Mouse (Mus musculus) kidney, embryonic 15.5 days (tissue): Measurements from ENCODE around the gene 2210011C24Rik. TPM values are rescaled to one million over a fixed set of nuclear protein-coding genes. Genes with fewer than 3 reads are reported as not detected.
A peak's percentile ranks its signal among the peaks of the same experiment; 100 is the strongest.

Experiments used
- ATAC-seq: fragments of 200-750 bp; cut with Nextera tagmentation; replicated peaks from 2 replicates; pipeline ENCODE4 v1.8.0; 2017; ENCODE audit warnings: moderate TSS enrichment; ENCODE audit not compliant: low FRiP score
- H3K27ac ChIP-seq: fragments of 300-500 bp; sonication (generic); 2 replicates; pipeline ENCODE4 v1.5.1; 2015; ENCODE audit warnings: mild to moderate bottlenecking, inconsistent platforms
- H3K27me3 ChIP-seq: fragments of 300-500 bp; sonication (generic); 2 replicates; pipeline ENCODE4 v1.6.1; 2015; ENCODE audit warnings: inconsistent platforms
- H3K36me3 ChIP-seq: fragments of 300-500 bp; sonication (generic); 2 replicates; pipeline ENCODE4 v1.6.1; 2015; ENCODE audit warnings: inconsistent platforms
- H3K4me1 ChIP-seq: fragments of 300-500 bp; sonication (generic); 2 replicates; pipeline ENCODE4 v1.6.1; 2015; ENCODE audit warnings: inconsistent platforms
- H3K4me2 ChIP-seq: fragments of 300-500 bp; sonication (generic); 2 replicates; pipeline ENCODE4 v1.6.1; 2015; ENCODE audit warnings: moderate library complexity, mild to moderate bottlenecking, inconsistent platforms
- H3K4me3 ChIP-seq: fragments of 300-500 bp; sonication (generic); replicated peaks from 2 replicates; pipeline ENCODE4 v1.5.1; 2015; ENCODE audit warnings: mild to moderate bottlenecking, inconsistent platforms
- H3K9ac ChIP-seq: fragments of 300-500 bp; sonication (generic); 2 replicates; pipeline ENCODE4 v1.6.1; 2015; ENCODE audit warnings: mild to moderate bottlenecking, inconsistent platforms
- H3K9me3 ChIP-seq: fragments of 300-500 bp; sonication (generic); replicated peaks from 2 replicates; pipeline ENCODE4 v1.6.1; 2016; ENCODE audit warnings: inconsistent platforms
- WGBS: fragments of 180-500 bp; shearing (Covaris S2); methylation state at CpG from one replicate; pipeline ENCODE4 v1.1.7; 2015; ENCODE audit warnings: mixed read lengths; 5-methylcytosine and 5-hydroxymethylcytosine counted together
- polyA plus RNA-seq: library from polyadenylated mRNA; unstranded; fragments of >200 nt; fragmentation: Nextera tagmentation; extraction: Ambion mirVana; gene quantifications from 2 replicates; pipeline ENCODE4 v1.2.1, GENCODE M21; 2015

Gene 2210011C24Rik
- polyA plus RNA-seq, 1 experiment from 2014 or later, result 9.1 TPM

DNA sequence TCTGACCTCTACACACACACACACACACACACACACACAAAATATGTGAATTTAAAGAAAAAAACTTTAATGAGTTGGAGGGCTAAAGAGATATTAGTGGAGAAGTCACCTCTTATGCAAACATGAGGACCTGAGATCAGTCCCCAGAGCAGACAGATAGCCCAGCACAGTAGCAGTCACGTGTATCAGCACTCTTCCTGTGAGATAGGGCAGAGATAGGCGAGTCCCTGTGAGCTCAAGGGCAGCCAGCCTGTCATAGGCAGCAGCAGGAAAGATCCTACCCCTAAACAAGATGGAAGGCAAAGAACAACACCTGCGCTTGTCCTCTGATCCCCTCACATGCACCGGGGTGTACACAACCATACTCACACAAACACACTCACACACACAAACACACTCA lies 29.5 kb downstream of the 2210011C24Rik start:
- Histone ChIP-seq H3K27me3 (no peaks in the 10 kb centered on the region), H3K4me3 (no peak overlapping the region), H3K27ac (no peak overlapping the region), H3K4me1 (peaks cover 11% of the 10 kb centered on the region), H3K9me3 (no peaks in the 10 kb centered on the region), H3K9ac (no peak overlapping the region), H3K36me3 (peaks cover 75% of the 10 kb centered on the region), H3K4me2 (no peak overlapping the region)
- ATAC-seq, result no peak
- 91% methylated on average over 4 of the region's 4 CpGs for WGBS

DNA sequence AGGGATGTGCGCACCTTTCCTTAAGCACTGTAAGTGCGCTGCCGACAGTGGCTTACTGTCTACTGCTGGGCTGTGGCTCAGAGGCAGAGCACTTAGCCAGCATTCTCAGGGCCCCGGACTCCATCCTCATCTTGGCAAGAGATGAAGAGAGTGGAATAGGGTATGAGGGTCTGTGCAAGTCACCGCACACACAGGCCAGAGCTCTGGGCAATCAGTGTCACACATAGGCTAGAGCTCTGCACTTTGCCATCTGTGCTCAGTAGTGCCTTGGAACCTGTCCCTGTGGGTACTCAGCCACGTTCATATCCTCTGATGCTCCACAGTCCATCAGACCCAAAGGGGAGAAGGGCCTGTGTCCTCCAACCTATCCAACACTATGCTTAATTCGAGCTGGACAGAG lies 30.4 kb downstream of the 2210011C24Rik start:
- peaks cover 65% of the 10 kb centered on the region for H3K36me3 ChIP-seq
- H3K4me2 ChIP-seq, result no peak overlapping the region
- H3K4me3 ChIP-seq, result no peak overlapping the region
- no peaks in the 10 kb centered on the region for H3K9me3 ChIP-seq
- 90% methylated on average over 7 of the region's 7 CpGs for WGBS
- no peak for ATAC-seq
- H3K27ac ChIP-seq, result no peak overlapping the region
- H3K9ac ChIP-seq, result no peak overlapping the region
- H3K27me3 ChIP-seq, result no peaks in the 10 kb centered on the region
- peaks cover 20% of the 10 kb centered on the region for H3K4me1 ChIP-seq

DNA sequence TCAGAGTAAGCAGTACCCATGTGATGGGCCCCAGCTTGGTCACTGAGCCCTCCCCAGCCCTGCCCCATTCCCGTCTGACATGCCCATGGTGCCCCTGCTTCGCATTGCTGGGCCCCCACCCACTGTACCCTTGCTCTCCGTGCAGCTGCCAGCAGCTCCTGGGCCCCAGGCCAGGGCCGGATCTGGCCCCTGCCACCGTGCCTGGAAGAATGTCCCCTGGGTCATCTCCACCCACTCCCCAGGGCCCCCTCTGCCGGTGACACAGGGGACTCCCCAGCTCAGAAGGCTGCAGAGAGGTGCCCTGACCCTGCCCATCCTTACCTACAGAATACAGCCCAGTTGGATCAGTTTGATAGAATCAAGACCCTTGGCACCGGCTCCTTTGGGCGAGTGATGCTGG lies 31.1 kb downstream of the 2210011C24Rik start:
- Histone ChIP-seq H3K9me3 (no peaks in the 10 kb centered on the region), H3K36me3 (peaks cover 58% of the 10 kb centered on the region)
- WGBS, result 88% methylated on average over 8 of the region's 8 CpGs

DNA sequence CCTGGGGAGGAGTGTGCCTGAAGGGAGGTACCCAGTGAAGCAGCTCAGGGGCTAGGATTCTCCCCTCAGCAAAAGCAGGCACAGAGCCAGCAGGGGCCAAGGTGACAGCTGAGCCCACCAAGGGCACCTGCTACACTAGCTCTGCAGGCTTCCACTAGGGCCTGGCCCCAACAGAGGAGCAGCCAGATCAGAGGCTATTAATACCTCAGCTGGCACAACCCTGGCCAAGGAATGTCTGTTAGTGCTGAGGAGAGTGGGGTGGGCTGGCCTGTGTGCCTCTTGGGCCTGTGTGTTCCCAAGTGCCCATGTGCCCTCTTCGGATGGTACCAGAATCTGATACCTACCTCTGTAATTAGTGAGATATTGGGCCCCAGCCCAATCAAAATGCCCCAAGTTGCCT lies 31.7 kb downstream of the 2210011C24Rik start:
- H3K36me3 ChIP-seq, result peaks cover 53% of the 10 kb centered on the region

More for the DNA sequence above, 31.1 kb downstream of the 2210011C24Rik start:
- Histone ChIP-seq H3K27ac (no peak overlapping the region), H3K4me2 (no peak overlapping the region), H3K27me3 (no peaks in the 10 kb centered on the region), H3K4me3 (no peak overlapping the region), H3K4me1 (peaks cover 22% of the 10 kb centered on the region), H3K9ac (no peak overlapping the region)
- no peak for ATAC-seq

DNA sequence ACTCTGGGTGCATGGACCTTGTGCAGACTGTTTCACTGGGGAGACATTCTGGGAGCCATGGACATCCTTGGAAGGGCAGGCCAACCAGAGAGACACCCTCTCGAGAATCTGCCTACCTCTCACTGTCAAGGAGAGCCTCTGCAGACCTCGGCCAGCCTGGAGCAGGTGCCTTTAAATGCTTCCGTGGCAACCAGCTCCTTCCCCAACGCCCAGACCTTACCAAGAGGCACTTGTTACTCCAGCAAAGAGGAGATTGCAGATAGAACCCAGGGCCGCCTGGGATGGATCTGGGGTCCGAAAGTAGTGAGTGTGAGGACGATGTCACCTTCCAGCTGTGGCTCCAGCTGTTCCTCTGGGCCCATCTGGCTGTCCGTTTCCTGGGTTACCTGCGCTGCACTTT lies 33.8 kb downstream of the 2210011C24Rik start:
- Histone ChIP-seq H3K9me3 (no peaks in the 10 kb centered on the region), H3K4me1 (peaks cover 40% of the 10 kb centered on the region), H3K27me3 (no peaks in the 10 kb centered on the region), H3K4me3 (no peak overlapping the region), H3K4me2 (no peak overlapping the region), H3K36me3 (peaks cover 34% of the 10 kb centered on the region), H3K27ac (peak overlapping the region; percentile 57; the same call in 1 of the 2 replicates), H3K9ac (no peak overlapping the region)
- no peak for ATAC-seq
- WGBS, result 70% methylated on average over 9 of the region's 9 CpGs

More for the DNA sequence above, 31.7 kb downstream of the 2210011C24Rik start:
- H3K4me3 ChIP-seq, result no peak overlapping the region
- no peak overlapping the region for H3K4me2 ChIP-seq
- H3K4me1 ChIP-seq, result peaks cover 22% of the 10 kb centered on the region
- H3K27ac ChIP-seq, result no peak overlapping the region
- H3K9me3 ChIP-seq, result no peaks in the 10 kb centered on the region
- H3K27me3 ChIP-seq, result no peaks in the 10 kb centered on the region
- H3K9ac ChIP-seq, result no peak overlapping the region
- ATAC-seq, result no peak
- WGBS, result 85% methylated on average over 1 of the region's 1 CpGs

DNA sequence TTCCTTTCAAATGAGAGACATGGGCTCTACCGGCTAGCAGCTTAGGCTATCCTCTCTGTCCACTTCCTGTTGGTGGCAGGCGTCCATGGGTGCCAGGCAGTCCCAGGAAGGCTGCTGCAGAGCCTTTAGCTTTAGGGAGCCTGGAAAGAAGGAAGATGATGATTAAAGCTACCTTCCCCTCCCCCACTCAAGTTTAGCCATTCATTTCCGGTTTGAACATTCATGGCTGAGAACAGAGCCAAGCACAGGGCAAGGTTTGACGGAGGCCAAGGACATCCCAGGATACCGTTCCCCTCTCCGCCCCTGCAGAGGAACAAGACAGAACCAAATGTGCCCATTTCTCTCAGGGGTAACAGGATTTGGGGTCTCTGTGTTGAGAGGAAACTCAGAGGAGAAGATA lies 34.3 kb downstream of the 2210011C24Rik start:
- peak overlapping the region; percentile 57 for H3K27ac ChIP-seq

DNA sequence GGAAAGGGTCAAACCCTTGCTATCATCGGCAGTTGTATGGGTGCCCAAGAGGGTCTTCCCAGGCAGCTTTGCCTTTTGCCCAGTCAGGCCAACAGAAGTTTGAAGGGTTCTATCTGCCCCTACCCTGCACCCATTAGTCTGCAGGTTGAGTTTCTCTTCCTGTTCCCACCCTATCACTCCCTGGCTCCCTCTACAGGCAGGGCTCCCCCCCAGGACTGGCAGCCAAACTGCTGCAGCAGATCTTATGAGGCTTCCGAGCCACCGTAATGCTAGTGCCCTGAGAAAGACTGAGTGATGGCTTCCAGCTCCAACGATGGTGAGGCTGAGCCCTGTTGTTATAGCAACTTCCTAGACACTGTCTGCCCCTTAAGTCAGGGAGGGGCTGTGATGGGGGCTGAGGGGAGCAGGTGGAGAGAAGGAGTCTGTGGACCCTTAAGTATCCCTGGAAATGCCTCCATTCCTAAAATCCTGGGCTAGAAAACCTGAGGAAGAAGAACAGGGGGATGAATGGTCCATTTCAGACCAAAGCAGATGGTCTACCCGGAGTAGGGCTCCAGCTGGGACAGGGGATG lies 35.1 kb downstream of the 2210011C24Rik start:
- H3K9ac ChIP-seq, result no peak overlapping the region
- H3K36me3 ChIP-seq, result peaks cover 21% of the 10 kb centered on the region
- no peaks in the 10 kb centered on the region for H3K9me3 ChIP-seq
- no peaks in the 10 kb centered on the region for H3K27me3 ChIP-seq
- ATAC-seq, result no peak
- peaks cover 43% of the 10 kb centered on the region for H3K4me1 ChIP-seq
- H3K4me3 ChIP-seq, result no peak overlapping the region
- peak overlapping the region; percentile 57; the same call in 1 of the 2 replicates for H3K27ac ChIP-seq
- 84% methylated on average over 5 of the region's 5 CpGs for WGBS
- H3K4me2 ChIP-seq, result no peak overlapping the region

More for the DNA sequence above, 34.3 kb downstream of the 2210011C24Rik start:
- Histone ChIP-seq H3K4me3 (no peak overlapping the region), H3K9ac (no peak overlapping the region), H3K4me2 (no peak overlapping the region), H3K27me3 (no peaks in the 10 kb centered on the region), H3K36me3 (peaks cover 28% of the 10 kb centered on the region), H3K4me1 (peaks cover 41% of the 10 kb centered on the region), H3K9me3 (no peaks in the 10 kb centered on the region)
- 53% methylated on average over 6 of the region's 6 CpGs for WGBS
- no peak for ATAC-seq

DNA sequence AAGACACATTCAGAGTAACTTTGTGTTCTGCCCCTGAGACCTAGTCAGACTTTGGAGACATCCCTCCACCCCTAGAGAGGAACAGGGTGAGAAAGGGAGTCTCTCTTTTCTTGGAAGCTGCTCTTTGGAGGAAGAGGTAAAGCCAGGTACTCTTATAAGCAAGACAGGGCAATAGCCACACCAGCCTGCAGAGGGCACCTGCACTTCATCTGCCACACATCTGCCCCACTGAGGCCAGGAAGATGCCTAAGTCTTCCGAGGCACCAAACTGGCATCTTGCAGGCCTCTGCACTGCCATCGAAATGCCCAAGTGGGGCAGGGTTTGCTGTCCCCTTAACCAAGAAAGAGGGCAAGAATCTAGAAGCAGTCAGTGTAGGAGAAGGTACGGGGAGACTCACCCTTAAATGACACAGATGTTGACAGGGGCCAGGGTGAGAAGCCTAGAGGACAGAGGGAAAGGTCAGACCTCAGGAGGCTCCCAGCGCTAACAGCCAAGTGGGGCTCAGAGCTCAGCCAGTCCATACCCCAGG lies 35.8 kb downstream of the 2210011C24Rik start:
- H3K27me3 ChIP-seq, result no peaks in the 10 kb centered on the region
- ATAC-seq, result no peak
- 76% methylated on average over 4 of the region's 4 CpGs for WGBS

DNA sequence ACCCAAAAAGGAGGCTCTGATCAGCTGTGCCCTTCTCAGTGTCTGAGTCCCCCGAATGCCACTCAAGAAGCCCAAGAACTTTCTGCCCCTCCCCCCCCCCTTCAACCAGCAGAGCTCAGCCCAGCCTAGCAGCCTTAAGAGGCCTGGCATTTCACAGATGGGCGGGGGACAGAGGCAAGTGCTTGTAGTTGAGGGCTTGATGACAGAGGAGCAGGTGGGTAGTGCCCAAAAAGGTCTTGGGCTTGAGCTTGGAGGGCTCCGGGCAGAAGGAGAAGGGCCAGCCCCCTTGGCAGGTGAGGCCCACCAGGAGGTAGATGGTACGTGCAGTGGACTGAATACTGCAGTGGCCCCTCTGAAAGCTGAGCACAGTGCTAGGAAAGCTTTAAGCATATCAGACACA lies 37.5 kb downstream of the 2210011C24Rik start:
- no peak for ATAC-seq
- no peaks in the 10 kb centered on the region for H3K9me3 ChIP-seq
- H3K27me3 ChIP-seq, result no peaks in the 10 kb centered on the region
- H3K4me1 ChIP-seq, result peaks cover 47% of the 10 kb centered on the region
- peak overlapping the region; percentile 99 for H3K4me3 ChIP-seq
- H3K27ac ChIP-seq, result no peak overlapping the region
- H3K4me2 ChIP-seq, result peak overlapping the region; percentile 95
- WGBS, result 85% methylated on average over 4 of the region's 4 CpGs
- peaks cover 7% of the 10 kb centered on the region for H3K36me3 ChIP-seq
- peak overlapping the region; percentile 94; the same call in 1 of the 2 replicates for H3K9ac ChIP-seq

More for the DNA sequence above, 35.8 kb downstream of the 2210011C24Rik start:
- no peaks in the 10 kb centered on the region for H3K9me3 ChIP-seq
- H3K4me1 ChIP-seq, result peaks cover 47% of the 10 kb centered on the region
- H3K27ac ChIP-seq, result no peak overlapping the region
- H3K4me3 ChIP-seq, result no peak overlapping the region
- H3K4me2 ChIP-seq, result no peak overlapping the region
- H3K9ac ChIP-seq, result no peak overlapping the region
- peaks cover 14% of the 10 kb centered on the region for H3K36me3 ChIP-seq

DNA sequence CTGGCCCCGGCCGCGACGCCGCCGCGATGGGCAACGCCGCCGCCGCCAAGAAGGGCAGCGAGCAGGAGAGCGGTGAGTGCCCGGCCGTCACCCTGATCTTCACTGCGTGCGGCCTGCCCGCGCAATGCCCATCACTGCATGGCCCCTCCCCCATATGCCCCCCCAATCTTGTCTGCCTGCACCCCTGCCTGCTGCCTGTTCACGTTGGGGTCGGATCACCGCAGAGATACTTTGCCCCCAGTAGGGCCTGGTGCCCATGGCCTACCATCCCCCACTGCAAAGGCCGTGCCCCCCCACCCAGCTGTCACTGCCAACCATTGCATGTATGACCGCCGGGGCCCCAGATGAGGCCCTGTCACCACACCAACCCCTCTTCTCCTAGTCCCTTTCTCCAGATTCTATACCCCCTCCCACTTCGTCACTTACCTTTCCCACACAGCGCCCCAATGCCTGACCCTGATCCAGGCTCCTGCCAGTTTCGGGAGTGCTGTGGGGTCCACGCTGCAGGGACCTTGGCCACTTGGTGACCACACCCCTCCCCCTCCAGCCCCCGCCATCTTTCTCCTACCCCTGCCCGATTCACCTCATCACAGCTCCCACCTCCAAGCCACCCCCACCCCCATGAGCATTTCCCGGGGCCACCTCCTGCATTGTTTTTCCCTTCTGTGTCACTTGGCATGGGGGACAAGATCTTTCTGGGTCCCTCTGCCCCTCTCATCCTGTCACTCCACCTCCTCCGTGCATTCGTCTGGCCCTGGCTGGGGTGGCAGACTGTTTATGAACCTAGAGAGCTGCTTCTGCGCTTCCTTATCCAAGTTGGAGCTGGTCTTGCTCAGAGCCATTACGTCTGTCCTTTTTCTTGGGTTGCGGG lies 38.6 kb downstream of the 2210011C24Rik start:
- peak overlapping the region; percentile 99 for H3K4me3 ChIP-seq
- no peaks in the 10 kb centered on the region for H3K9me3 ChIP-seq
- peaks cover 45% of the 10 kb centered on the region for H3K4me1 ChIP-seq
- no peaks in the 10 kb centered on the region for H3K27me3 ChIP-seq
- WGBS, result 2% methylated on average over 37 of the region's 37 CpGs
- H3K9ac ChIP-seq, result peak overlapping the region; percentile 94
- peak overlapping the region; percentile 95 for H3K4me2 ChIP-seq
- peaks cover 13% of the 10 kb centered on the region for H3K36me3 ChIP-seq
- no peak; the same call in 1 of the 2 replicates for ATAC-seq
- H3K27ac ChIP-seq, result peak overlapping the region; percentile 80

DNA sequence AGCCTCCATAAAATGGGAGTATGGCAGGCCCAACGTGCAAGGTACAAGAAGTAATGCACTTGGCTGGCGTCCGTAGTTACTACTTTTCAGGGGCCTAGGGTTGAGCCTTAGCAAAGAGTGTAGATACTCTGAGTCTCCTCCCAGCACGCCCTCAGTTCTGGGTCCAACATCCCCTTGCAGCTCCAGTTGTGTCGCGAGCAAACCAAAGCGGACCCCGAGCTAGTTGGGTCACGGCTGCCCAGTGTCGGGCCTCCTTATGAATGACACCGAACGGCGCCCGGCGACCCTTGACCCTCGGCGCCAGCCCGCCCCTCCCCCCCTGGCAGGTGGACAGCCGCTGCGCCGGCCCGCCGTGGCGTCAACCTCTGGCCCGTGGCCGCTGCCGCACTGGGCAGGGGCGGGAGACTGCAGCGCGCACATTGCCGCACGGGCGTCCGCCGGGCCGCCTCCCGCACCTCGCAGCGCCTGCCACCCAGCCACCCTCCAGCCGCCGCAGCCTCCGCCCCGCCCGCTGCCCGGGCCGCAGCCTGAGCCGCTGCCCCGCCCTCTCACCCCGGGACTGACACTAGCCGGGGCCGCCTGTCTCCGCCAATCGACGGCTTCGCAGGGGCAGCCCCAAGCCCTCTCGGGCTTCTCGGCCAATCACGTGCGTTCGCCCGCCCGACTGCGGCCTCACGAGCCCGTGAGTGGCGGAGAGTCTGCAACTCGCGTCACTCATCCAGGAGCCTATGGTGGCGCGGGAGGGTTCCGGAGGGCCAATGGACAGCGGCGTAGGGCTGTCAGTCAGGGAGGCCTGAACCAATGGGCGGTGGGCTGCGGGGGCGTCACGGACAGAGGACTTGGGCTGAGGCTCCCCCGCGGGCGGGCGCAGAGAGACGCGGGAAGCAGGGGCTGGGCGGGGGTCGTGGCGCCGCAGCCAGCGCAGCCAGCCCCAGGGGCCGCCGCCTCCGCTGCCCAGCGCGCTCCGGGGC lies 39.5 kb downstream of the 2210011C24Rik start, which contains the start of gene Prkaca:
TSS of gene Prkaca (plus strand) at position 844 of the 971 bp plus-strand sequence.
- Histone ChIP-seq H3K4me2 (peak within 1 kb of the TSS; percentile 95), H3K9ac (peak within 1 kb of the TSS; percentile 94), H3K27ac (peak within 1 kb of the TSS; percentile 80), H3K36me3 (peaks cover 23% of the 10 kb centered on the region), H3K4me1 (peaks cover 35% of the 10 kb centered on the region), H3K9me3 (no peaks in the 10 kb centered on the region), H3K4me3 (peak within 1 kb of the TSS; percentile 99), H3K27me3 (no peaks in the 10 kb centered on the region)
- ATAC-seq, result peak; percentile 100
- WGBS, result under 1% methylated on average over 71 of the region's 94 CpGs
